Mouse (Mus musculus): ENCODE data around the gene Atp7b.

Atp7b gene

GRCm38 (mm10) chr8:22028973-22029372, 31.1 kb downstream of the Atp7b start:
- intact Hi-C loops (cut with DNase I), result no loop called here

- intact Hi-C loops (cut with DNase I), result no loop called here
Measured at GRCm38 (mm10) chr8:22025241-22025640, 34.9 kb downstream of the Atp7b start.

GRCm38 (mm10) chr8:22022244-22022643, 37.9 kb downstream of the Atp7b start:
- intact Hi-C loops (cut with DNase I), result no loop called here

- intact Hi-C loops (cut with DNase I), result no loop called here
Measured at GRCm38 (mm10) chr8:22019498-22019897, 40.6 kb downstream of the Atp7b start.

GRCm38 (mm10) chr8:22017731-22018130, 42.4 kb downstream of the Atp7b start:
- intact Hi-C loops (cut with DNase I), result no loop called here

- intact Hi-C loops (cut with DNase I), result no loop called here
Measured at GRCm38 (mm10) chr8:22013034-22013707, 46.9 kb downstream of the Atp7b start.

- intact Hi-C loops (cut with DNase I), result no loop called here
Measured at GRCm38 (mm10) chr8:22009403-22009802, 50.7 kb downstream of the Atp7b start.

- intact Hi-C loops (cut with DNase I), result no loop called here
Measured at GRCm38 (mm10) chr8:22006423-22006822, 53.7 kb downstream of the Atp7b start.

- intact Hi-C loops (cut with DNase I), result no loop called here
Measured at GRCm38 (mm10) chr8:22004750-22005522, 55.2 kb downstream of the Atp7b start.

GRCm38 (mm10) chr8:21995181-21995580, 64.9 kb downstream of the Atp7b start:
- intact Hi-C loops (cut with DNase I), result loop anchor here (5.0 kb wide), 1 partner anchor 52 kb away; no protein-coding TSS in a partner anchor

GRCm38 (mm10) chr8:21992184-21992583, 67.9 kb downstream of the Atp7b start:
- intact Hi-C loops (cut with DNase I), result loop anchor here (5.0 kb wide), 2 partner anchors 100 to 175 kb away; partner anchors contain the start of gene Nek3

GRCm38 (mm10) chr8:21981664-21982337, 78.3 kb downstream of the Atp7b start:
- intact Hi-C loops (cut with DNase I), result no loop called here

GRCm38 (mm10) chr8:21978193-21978592, 81.9 kb downstream of the Atp7b start:
- intact Hi-C loops (cut with DNase I), result no loop called here

- intact Hi-C loops (cut with DNase I), result no loop called here
Measured at GRCm38 (mm10) chr8:21969475-21969874, 90.6 kb downstream of the Atp7b start, which contains the start of gene Ccdc70. TSS of gene Ccdc70 (plus strand) at chr8:21969775.

GRCm38 (mm10) chr8:21966646-21967045, 93.5 kb downstream of the Atp7b start:
- intact Hi-C loops (cut with DNase I), result no loop called here

GRCm38 (mm10) chr8:21958414-21958813, 101.7 kb downstream of the Atp7b start, which contains the start of gene Fam90a1a:
TSS of gene Fam90a1a (plus strand) at chr8:21958714.
- intact Hi-C loops (cut with DNase I), result loop anchor here (10.0 kb wide), 1 partner anchor 204 kb away; no protein-coding TSS in a partner anchor

- intact Hi-C loops (cut with DNase I), result loop anchor here (10.0 kb wide), 1 partner anchor 202 kb away; no protein-coding TSS in a partner anchor
Measured at GRCm38 (mm10) chr8:21956336-21956735, 103.8 kb downstream of the Atp7b start.

- intact Hi-C loops (cut with DNase I), result loop anchor here (10.0 kb wide), 1 partner anchor 201 kb away; no protein-coding TSS in a partner anchor
Measured at GRCm38 (mm10) chr8:21955321-21955720, 104.8 kb downstream of the Atp7b start.

- intact Hi-C loops (cut with DNase I), result no loop called here
Measured at GRCm38 (mm10) chr8:21947311-21948017, 112.6 kb downstream of the Atp7b start.

GRCm38 (mm10) chr8:21946462-21946861, 113.6 kb downstream of the Atp7b start, which contains the start of gene Defb13:
TSS of gene Defb13 (plus strand) at chr8:21946762.
- intact Hi-C loops (cut with DNase I), result no loop called here

Data from adrenal gland (tissue).